Mouse (Mus musculus): ENCODE measurements around the gene Dnajc13. TPM values are rescaled to one million over a fixed set of nuclear protein-coding genes. Genes with fewer than 3 reads are reported as not detected.

Gene Dnajc13
- total RNA-seq, 1 experiment from 2014 or later, result 49.8 TPM

DNA sequence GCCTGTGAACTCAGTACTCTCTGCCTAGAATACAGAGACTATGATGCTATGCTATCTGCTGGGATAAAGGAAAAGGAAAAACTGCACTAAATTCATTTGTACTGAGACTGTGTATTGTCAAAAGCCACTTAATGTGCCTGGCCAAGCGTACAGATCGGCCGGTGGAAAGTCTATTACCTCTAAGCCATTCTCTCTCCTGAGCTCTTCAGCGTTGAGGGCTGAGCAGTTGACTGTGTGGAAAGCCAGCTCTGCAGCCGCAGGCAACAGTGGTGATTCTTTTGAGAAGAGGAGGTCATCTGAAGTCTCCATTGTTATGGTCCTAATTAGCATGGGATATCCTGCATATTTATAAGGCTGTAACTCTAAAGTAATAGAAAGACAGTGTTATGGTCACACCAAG is 80.4 kb downstream of the Dnajc13 start:
- no peak for DNase-seq

DNA sequence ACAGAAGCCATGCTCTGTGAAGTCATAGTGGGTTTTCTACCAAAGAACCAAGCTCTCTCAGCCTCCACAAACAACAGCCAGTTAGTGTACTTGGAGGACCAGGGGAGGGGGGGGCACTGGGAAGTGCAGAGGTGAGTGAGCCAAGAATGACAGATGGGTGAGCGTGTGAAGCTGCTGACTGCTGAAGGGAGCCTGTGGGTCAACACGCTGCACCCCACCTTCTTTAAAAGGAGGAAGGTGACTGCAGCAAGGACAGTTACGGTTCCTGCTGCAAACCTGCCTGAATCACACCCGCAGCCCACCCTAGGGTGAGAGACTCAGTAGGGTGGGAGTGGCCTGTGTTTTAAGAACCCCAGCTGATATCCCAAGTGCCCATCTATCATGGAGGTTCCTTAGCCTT is 81.1 kb downstream of the Dnajc13 start:
- no peak for DNase-seq

DNA sequence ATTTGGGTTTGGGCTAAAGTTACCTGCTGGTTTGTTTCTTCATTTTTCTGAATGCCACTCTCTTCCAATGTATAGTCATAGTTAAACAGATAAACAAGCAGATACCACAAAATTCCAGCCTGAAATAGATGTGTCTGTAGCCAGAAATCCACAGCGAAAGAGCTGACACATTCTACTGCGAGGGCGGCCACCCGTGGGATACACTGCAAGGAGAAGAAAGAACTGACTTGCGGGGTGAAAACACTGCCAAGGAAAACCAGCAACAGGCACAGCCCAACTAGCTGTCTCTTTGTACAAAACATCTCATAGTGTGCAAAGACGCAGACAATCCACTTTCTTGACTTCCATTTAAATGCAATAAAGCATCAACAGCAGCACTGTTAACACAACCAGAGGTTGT is 82.7 kb downstream of the Dnajc13 start:
- DNase-seq, result no peak

DNA sequence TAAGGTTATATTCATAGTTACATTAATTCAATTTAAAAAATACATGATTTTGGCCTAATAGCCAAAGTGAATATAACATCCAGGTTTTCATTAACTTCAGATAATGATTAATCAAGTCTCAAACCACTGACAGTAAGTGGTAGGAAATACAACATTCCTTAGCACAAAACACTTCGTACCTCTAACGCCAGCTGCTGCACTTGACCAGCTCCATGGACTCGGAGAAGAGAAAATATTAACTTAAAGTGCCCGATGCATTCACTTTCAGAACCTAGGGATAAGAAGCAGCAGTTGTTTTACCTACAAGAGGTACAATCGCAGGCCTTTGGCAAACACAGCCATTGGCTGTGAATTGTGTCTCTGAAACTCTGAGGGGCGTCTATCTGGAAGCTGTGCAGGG is 90.4 kb downstream of the Dnajc13 start:
- no peak for DNase-seq

DNA sequence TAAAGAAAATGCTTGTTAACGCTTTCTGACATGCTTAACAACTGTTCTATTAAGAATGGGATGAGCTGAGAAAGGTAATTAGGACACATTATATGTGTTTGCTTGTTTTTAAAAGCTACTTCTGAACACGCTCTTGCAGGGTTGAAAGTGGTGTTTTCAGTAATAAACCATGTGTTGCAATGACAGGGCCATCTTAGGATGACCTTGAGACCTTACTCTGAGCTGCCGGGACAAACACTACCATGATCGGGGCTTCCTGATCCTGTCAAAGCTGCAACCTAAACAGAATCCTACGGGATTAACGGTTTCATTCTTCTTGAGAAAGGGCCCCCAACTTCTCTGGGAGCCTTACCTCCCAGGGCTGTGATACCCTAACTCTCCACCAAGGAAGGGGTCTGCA is 91.1 kb downstream of the Dnajc13 start:
- DNase-seq, result no peak

DNA sequence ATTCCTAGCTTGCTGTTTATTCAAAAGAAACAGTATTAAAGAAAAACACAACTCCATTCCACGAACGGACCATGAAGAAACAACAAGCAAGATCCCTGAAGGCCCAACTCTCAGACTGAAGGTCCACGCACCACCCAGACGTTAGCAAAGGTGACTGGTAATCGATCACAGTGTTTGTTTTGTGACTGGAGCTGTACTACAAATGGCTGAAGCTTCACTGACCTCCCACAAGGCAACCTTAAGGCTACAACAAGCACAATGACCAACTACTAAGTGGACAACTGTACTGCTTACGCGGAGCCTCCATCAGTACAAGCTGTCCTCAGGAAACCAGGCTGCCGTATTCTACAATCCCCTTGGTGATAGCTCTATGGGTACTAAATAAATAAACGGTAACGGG is 92.7 kb downstream of the Dnajc13 start:
- DNase-seq, result no peak

DNA sequence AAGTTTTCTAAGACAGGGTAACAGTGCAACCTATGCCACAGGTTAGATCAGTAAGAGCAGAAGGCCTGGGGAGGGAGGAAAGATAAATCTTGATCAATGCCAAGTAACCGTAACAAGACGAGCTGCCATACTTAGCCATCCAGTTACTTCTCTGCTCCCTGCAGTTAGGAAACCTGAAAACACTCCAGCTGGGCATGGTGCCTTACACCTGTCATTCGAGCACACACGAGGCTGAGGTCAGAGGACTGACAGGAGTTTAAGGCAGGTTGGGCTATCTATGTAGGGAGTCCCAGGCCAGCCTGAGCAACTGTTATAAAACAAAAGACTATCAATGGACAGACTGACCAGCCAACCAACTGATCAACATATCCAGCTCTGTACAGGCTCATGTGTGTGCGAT is 96.8 kb downstream of the Dnajc13 start:
- DNase-seq, result no peak

DNA sequence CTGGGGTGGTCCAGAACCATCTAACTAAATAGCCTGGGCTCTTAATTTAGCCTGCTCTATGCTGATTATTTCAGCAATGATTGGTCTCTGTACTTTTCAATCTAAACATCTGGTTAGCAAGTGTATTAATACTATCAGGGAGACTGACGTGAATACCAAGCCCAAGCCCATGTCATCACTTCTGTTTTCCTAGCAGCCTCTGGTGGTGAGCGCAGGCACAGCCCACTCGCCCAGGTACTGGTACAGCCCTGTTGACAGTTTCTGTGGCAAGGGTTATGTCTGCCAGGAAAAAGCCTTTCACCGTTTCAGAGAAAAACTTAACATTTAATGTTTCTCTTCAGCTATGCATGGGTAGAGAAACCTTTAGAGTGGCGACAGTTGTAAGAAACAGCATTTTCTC is 98.5 kb downstream of the Dnajc13 start:
- DNase-seq, result no peak

DNA sequence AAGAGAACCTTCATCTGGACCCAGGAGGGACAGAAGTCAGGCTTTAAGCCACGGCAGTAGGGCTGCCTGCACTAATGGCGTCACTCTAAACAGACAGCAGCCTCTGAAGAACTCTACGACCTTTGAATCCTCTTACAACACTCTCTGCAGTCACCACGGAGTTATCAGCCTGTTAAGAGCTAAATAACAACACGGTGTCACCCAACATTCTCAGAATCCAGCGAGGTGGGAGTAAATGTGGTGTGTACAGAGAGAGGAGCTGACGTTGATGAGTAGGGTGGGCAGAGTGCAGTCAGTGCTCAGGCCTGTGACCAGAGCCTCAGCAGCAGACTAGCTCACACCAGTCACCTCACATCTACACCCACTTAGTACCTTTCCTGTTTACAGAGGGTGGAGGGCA is 101.6 kb downstream of the Dnajc13 start:
- DNase-seq, result no peak

DNA sequence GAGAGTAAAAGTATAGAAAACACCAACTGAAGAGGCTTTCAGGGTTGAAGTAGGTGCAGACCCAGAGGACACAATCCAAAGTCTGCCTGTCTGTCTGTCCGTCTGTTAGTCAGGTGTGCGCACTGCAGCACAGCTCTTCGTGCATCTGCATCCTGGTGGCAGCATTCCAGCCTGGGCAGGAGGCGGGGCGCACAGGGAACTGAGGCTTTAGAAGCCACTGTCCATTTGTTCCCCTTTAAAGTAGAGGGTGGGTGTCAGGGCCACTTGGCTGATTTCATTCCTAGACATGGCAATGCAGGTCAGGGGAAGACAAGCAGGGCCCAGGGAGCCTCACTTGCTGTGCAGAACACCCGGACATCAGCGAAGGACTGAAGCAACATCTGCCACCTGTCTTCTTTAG is 105.4 kb downstream of the Dnajc13 start:
- no peak for DNase-seq

DNA sequence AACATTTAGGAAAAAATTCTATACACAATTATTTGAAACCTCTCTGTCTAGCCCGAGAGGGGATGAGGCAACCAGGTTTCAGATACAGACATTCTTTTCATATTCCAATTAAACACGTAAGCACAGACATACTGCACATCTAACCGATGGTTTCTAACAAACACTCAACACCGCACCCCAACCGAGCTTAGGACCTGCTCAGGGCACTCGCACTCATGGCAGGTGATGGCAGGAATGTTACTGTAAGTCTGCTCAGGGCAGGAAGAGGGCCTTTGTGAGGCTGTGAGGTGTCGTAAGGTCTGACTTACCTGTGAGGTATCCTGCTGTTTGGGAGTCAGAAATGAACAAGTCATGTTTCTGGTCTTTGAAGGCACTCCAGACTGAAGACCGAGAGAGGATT is 106.2 kb downstream of the Dnajc13 start:
- DNase-seq, result no peak

DNA sequence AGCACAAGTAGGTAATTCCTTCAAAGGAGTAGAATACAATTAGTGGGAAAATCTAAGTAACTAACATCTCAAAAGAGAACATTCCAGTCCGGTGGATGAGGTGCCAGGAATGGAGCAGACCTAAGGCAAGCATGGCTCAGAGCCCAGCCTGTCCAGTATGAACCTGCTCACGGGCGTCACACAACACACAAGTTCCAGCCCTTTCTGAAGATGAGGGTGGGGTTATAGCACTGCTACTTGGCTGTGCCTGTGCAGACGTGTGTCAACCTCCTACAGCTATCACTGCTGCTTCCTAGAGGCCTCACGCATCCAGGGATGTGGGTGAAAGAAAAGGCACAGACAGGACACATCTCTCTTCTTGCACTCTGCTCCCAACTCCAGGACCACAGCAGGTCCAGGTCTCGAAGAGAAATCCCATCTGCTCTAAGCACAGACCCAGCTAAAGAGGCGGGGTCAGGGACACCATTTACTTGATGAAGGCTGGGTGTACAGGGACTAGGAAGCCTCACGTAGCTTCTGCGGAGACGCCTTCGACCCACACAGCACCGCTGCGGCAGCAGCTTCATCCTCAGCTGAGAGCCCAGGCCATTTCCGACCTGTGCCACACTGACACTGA is 107.5 kb downstream of the Dnajc13 start:
- no peak for DNase-seq

DNA sequence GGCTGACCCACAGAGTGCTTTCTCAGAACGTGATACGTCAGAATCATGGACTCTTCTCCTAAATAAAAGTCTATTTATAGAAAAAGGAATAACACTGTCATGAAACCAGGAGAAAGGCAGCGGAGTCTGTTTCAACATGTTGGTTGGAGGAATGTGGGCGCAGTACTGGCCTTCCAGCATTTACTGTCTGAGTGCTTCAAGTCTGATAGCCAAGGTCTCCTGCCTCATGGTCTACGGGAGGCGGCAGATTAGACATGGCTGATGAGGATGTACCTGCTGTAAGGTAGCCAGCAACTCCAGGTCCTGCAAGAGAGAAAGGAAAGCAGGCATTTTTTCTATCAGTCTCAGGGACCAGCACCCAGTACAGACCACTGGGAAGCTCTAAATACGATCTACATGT is 110.6 kb downstream of the Dnajc13 start:
- DNase-seq, result no peak

DNA sequence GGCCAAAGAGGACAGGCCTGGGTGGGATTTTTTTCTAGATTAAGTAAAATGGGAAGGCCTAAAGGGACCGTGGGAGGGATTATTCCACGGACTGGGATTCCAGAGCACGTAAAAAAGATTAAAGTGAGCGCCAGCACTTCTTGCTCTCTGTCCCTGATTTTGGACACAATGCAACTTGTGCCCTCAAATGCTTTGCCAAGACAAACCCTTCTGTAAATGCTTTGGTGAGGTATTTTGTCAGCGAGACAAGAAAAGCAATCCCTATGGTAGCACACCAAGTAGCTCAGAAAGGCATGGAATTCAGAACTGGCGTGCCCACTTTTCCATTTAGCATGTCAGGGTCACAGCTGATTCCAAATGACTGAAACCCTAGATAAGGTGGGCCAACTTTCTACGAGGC is 113.8 kb downstream of the Dnajc13 start:
- DNase-seq, result no peak

DNA sequence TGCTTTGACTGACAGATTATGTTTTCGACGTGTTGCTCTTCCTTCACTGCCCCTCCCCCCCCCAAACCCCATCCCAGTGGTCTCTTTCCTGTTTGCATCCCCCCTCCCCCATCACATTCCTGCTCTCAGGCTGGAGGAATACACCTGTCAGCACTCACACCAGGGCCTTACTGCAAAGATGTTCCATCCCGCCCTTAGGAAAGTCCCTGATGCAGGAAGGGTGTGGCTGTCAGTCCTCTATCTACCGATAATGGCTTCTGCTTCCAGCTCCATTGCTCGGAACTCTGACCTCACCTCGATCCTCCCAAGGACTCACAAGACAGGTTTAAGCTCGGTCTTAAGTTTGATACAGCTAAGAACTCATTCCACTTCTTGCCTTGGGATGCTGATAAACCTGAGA is 116.0 kb downstream of the Dnajc13 start:
- no peak for DNase-seq

DNA sequence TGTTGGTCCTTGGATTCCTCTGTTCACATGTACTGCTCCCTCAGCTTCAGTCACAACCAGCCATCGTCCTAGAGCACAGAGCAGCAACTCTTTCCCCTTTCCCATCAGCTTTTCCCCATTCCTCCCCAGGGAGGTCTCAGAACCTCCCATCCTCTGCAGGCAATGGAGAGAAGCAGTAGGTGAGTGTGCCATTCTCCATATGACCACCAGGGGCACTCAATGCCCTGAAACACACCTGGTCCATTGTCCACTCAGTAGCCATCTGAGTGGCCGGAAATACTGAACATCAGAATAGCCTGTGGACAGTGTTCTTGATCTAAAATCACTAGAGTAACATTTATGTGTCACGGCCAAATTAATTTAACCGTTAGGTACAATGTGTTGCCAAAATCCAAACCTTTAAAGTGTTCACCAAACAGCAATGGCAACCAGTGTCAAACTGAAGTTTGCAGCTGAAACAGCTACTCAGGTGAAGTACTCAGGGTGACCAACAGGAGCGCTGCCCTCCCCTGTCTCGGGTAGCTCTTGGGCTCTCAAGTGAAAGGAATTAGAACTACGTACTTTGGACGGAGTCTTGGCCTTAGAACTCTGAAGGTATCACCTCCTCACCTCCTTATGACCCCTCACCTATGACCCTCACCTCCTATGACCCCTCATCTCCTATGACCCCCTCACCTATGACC is 118.3 kb downstream of the Dnajc13 start:
- no peak for DNase-seq

DNA sequence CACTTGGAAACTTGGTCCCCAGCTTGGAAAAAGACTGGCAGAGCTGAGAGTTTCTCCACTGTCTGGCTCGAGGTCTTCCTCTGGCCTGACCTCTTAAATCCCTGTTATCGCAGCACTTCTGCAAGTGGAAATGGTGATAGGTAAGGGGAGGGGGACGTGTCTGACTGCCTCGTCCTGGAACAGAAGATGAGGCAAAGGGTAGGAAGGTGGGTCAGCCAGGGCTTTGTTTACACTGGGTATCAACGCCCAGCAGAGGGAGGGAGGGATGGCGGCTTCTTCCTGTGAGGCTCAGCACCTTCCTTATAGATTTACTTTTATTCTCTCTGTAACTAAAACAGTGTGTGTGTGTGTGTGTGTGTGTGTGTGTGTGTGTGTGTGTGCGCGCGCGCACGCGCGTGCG is 119.9 kb downstream of the Dnajc13 start:
- no peak for DNase-seq

DNA sequence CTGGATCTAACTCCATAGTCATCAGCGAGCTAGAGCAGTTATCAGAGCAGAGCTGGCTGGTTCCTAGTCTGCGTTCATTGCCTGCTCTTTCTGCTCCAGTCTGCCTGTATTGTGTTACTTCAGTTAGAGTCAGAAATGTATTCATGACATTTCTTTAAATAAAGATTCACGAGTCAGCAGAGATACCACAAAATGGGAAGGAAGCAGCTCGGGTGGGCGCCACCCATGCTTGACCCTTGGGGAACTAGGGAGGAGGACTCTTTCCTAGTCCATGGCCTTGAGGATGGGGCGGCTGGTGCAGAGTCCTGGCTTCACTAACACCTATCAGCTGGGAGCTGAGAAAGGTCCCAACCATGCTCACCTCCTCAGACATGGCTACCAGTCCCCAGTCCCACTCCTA is 122.4 kb downstream of the Dnajc13 start:
- DNase-seq, result no peak

DNA sequence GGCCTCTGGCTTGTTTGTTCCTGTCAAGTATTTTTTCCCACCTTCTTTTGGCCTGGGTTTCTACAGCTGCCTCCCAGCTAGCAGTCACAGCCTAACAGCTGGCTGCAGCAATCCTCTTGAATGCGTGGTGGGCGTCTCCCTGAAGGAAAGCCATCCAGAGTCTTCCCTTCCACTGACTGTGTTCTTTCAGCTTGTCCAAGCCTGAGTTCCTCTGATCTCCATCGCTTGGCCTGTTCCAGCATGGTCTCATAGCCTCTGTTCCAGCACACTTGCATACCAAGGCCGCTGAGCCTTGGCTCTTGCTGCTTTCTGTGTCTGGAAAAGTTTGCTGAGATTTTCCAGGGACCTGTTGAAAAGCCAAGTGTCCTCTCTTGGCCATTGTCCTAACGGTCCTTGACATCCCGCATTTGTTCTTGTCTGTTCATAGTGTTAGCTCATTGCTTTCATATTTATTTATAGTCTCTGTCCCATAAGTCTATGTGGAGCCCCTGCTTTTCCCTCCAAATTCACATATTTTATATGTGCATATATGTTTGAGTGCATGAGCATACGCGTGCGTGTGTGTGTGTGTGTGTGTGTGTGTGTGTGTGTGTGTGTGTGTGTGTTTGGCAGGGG is 132.5 kb downstream of the Dnajc13 start:
- DNase-seq, result no peak

DNA sequence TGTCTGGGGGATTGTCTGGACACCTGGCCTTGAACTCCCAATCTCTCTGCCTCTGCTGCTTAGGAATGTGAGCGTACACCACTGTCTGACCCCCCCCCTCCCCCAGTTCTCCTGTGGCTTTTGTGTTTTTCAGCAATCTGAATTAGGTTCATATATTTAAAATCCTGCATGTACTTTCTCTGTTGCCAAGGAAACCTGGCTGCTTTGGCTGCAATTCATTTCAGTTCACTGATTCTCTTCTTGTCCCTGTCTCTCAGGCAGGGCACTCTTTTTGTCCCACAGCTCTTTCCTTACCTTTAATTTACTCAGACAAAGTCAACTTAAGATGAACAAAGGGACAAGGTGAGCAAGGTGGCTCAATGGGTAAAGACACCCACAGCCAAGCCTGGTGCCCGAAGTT is 134.6 kb downstream of the Dnajc13 start:
- DNase-seq, result no peak

DNA sequence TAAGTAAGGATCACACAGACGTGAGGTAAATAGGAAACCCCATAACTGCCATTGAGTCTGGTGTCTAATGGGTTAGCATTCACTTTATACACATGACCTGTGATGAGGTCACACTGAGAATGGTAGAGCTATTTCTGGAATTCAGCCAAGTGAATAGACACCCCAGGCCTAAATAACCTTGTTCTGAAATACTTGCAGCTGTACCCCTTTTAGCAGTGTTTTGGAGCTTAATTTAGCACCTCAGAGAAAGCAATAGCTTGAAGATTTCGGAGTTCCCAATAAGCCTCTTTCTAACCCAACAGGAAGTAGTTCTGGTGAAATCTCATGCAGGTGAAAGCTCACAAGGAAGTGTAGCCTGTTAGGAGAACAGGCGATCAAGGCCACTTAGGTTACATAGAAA is 135.9 kb downstream of the Dnajc13 start, which contains the start of gene Ackr4:
Gene Ackr4, minus strand, starts transcription at position 101 of the 400 bp plus-strand sequence.
- no peak for DNase-seq

DNA sequence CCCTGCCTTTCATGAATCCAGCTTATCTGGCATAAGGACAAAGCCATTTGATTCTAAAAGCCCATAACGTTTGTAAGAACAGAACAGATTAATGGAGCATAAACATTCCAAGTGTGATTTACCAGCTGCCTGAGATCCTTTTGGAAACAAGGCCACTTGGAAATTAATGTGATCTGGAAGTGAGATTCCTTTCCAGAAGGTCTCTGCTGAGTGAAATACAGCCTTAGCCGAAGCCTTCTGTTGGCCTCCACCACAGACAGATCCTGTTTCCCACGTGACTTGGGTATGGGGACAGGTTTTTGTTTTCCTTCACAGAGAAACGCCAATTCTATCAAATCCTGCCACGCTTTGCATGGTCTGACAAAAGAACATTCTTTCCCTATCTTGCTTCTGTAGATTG is 139.1 kb downstream of the Dnajc13 start:
- no peak for DNase-seq

DNA sequence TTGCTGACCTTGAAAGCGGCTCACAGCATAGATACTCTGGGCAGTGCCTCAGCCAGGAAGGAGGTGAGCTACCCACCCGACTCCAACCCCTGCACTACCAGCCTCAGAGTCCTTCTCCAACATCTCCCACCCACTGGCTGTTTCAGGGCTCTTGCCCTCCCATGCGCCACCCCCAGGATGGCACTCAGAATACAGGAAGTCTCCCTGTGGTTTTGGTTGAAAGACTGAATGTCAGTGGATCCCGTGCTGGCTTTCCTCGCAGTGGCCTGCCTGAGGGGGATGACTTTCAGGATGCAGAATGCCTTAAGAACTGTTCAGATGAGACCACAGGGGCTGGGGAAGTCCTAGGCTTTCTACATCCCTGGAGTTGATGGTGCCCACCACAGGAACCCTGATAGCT is 139.6 kb downstream of the Dnajc13 start:
- DNase-seq, result no peak

DNA sequence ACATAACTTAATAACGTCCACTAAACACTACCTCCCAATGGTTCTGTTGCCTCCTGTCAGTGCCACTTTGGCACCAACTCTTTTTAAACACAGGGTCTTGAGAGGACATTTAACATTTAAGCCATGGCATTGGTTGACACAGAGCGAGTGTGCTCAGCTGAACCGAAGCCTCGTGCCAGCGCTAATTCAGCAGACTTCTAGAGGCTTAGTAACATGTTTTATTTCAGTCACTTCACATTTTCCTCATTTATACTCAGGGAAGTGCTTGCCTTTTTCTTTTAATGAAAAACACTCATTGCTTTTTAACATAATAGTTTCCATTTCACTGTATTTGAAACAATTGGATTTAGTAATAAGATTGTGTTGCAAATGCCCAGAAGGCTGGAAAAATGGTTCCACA is 153.6 kb downstream of the Dnajc13 start:
- DNase-seq, result no peak

Data from adrenal gland, postnatal 25 days (tissue).